Mouse (Mus musculus) urinary bladder, postnatal 25 days (tissue): Measurements from ENCODE around the gene Dpp6.
A peak's percentile ranks its signal among the peaks of the same experiment; 100 is the strongest.

Source experiments
- DNase-seq: peaks from one replicate; pipeline ENCODE4 v3.0.0; 2022; ENCODE audit warnings: low spot score

Gene Dpp6

DNA sequence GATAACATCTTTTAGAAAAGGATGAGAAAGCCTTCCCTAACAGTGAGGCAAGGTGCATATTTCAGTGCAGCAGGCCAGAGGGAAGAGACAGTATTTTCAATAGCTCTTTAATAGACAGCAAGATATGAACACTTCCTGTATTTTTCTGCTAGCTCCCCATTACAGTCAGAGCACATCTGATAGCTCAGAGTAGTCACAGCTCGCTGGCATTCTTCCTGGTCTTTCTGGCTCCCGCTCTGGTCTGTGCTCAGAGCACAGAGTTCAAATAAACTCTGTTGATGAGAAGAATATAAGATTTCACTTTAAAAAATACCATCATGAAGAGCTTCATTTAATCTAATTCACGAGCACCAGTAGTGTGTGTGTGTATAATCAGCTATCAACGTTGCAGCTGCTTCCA lies 249.8 kb downstream of the Dpp6 start:
- DNase-seq = no peak

DNA sequence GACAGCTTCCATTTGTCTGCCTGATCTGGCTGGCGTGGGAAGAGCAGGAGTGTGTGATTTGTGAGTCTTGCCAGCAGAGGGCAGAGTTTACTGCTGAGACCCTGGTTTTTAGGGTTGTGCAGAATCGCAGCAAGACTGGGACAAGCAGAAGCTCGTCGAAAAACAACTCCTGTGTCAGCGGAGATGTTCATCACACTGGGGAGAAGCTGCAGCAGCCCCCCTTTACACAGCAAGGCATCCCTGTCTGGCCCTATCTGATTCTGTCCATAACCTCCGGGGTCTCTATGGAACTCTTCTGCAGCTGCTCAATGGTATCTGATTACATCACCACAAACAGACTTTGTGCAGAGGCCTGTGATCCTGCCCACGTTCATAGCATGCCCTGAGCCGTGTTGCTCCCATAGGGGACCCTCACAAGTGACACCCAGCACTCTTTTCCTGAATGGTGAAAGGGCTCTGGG lies 258.2 kb downstream of the Dpp6 start:
- DNase-seq = peak; percentile 8

DNA sequence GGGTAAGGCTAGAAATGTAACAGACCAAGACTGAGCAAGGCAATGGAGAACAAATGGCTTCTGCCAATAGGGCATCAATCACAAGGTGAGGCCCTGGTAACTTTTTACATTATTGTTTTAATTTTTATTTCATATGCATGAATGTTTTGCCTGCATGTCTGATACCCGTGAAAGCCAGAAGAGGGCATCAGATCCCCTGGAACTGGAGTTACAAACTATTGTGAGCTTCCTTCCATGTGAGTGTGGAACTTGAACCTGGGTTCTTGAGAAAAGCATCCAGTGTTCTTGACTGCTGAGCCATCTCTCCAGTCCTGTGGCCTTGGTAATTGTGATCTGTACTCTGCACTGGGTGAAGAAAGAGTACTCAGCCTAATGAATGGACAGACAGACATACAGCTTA lies 259.0 kb downstream of the Dpp6 start:
- DNase-seq = no peak

DNA sequence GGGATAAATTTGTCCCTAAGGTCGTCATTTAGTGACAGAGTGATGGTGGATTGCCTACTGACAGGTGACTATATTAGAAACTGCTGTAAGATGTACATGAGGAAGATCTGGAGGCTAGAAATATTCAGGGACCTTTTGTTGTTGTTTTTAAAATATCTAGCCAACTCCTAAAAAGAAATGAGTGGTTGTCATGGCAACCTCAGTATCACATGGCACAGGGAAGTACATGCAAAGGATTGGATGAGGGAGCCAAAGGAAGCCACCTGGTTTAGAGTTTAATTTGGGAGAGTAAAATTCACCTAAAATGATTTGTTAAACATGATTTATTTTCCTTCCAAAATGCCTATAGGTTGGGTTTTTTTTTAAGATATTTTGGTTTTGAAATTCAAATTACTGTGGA lies 260.8 kb downstream of the Dpp6 start:
- no peak for DNase-seq

DNA sequence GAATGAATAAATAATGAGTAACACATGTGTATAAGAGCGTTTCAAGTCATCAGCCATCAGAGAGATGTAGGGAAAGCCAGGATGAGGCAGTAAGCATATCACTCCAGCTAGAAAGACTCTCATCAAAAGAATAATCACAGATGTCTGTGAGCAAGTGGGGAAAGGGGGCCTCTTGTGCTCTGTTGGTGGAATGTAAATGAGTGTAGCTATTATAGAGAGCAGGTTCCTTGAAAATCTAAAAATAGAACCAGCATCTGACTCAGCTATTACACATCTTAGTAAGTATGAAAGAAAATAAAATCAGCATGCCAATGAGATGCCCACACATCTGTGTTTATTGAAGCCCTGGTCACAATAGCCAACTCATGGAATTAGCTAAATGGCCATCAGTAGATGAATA lies 264.3 kb downstream of the Dpp6 start:
- DNase-seq = no peak

DNA sequence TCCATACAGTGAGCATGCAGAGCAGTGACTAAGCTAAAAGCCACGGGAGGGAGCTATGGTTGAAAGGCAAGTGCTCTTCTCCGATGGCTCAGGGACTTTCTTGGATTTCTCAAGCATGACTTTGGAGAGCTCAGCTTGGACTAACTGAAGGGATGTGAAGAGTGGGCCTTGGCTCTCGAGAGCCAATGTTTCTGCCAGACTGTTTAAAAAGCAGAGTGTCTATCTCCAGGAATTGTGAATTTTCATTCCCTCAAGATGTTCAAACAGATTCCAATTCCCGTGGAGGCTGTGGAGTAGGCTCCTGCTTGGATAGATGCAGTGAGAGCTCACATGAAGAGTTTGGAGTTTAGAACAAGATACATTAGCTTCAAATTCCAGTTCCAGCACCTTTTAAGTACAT lies 266.8 kb downstream of the Dpp6 start:
- DNase-seq = no peak

DNA sequence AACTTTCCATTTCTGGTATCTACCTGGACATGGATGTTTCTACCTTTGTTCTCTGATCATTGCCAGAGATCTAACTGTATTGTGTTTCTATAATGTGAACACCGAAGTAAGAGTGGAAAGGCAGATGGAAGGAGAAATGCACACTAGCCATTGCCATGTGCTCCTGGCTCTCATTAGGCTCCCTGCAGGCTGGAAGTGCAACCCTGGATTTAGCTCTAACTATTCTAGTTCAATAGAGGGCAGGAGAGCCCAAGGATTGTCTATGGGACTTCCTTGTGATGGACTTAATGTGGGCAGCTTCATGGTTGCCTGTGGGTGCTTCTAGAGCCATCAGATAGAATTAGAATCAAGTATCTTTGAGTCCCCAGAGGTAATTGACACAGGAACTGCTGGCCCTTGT lies 291.2 kb downstream of the Dpp6 start:
- no peak for DNase-seq

DNA sequence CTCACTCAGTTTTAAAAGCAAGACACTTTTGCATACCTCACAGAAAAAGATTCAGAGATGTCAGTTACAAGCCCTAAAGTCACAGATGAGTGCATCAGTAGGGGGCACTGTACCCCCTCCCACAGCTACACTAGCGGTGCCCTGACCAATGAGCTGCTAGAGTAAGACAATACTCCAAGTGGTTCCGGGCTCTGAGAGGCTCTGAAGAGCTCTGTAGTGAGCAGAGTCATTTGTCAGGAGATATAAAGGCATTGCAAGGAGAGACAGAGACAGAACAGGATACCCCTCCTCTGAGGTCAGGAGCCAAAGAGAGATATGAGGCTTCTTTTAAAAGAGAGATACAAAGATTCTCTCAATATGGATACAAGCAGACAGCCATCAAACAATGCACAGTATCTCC lies 305.5 kb downstream of the Dpp6 start:
- no peak for DNase-seq

DNA sequence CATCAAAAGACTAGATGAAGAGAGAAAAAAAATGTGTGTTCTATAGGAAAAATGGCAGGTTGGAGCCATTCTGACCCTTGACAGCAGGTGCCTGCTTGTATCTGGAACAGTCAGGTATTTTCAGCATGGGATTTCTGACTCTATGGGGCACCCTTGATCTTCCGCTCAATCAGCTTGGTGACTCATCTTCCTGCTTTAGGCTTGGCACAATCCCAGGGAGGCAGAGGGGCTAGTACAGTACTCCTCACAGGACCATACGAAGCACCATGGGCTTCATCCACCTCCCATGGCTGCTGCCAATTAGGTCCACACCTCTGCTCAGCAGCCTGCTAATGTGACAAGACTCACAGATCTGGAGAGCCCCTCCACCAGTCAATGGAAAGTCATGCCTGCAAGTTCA lies 305.9 kb downstream of the Dpp6 start:
- DNase-seq = no peak

DNA sequence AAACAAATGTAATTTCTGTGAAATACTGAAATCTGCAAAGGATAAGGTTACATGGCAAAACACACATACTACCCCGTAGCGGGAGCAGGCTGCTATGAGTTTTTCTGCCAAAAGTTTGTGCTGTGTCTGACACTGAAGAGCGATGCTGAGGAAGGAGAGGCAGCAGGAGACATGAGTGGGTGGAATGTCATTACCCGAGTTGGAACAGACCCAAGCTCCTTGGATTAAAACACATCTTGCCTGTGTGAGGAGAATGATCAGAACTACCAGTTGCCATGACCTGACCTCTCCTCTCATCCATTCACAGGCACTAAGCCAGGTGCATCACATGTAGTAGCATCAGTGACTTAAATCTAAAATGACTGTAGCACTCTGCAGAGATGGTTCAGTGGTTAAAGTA lies 309.0 kb downstream of the Dpp6 start:
- no peak for DNase-seq

DNA sequence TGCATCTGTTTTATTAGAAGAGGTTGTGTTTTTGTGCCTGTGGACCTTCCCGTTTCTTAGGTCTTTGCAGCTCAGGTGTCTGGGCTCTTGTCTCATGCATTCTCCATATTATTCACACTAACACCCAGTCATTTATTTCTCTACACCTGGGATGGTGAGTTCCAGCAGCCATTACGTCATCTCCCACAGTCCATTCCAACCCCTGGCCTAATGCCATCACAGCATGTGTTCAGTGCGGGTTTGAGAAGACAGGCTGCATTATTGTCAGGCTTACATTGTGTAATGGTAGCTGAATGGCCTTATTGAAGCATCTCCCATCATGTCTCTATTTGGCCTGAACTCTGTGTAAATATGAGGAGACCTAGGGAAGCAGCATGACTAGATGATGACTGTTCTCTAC lies 316.2 kb downstream of the Dpp6 start:
- DNase-seq = no peak

DNA sequence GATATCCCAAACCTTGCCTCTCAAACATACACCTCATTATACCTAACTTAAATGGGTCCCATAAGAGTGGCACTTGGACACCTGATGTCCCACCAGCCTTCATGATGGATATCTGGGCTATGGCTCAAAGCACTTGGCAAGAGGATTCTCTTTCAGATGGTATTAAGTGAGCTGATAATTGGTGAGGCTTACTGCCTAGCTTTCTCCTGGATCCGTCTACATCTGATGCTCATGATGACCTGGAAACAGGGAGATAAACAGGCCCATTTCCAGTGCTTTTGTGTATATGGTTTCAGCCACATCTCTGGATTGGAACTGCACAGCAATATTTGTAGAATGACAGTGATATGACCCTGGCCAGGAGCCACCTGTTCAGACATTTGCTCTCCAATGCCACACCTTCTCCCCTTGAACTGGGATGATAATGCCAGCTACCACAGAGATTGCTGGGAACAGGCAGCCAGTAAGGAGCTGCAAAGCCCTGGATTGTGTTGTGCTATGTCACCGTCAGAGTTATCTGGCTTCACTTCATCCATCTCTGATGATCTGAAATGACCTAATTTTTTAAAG lies 317.5 kb downstream of the Dpp6 start:
- DNase-seq = no peak

DNA sequence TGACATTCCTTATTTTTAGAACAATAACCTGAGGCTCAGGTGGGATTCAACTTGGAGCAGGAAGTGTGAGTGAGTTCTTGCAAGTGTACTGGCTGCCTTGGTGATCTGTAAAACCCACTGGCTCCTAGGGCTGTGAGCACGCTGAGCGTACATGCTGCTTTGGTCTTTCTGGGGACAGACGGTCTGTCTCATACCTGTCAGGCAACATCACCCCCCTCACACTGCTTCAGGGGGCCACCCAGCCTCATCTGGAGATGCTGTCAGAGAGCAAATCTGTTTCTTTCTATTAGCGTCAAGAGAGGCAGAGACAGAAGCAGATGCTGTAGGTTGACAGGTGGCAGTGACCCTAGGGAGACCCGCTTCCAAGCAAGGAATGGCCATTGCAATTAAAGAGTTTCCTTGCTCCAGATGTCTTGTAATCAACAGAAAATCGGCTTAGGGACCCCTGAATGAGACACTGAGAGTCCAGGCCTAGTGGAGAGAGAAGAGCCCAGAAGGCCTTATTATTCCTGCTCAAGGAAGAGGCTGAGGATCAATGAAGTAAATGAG lies 330.5 kb downstream of the Dpp6 start:
- no peak for DNase-seq

DNA sequence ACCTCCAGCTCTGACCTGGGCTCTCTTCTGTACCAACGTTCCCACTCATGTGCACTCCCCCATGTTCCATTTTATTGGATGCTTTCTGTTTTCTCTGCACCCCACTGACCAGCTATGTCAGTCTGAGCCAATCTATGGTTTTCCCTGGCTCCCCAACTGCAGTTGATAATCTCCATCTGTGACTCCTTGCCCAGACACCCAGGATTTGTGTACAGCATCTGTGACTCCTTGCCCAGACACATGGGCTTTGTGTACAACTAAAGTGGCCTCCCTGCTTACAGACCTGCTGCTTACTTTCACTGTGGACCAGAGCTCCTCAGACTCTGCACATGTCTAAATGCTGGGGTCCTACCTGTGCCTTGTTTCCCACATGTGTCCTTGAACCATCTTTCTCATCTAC lies 334.0 kb downstream of the Dpp6 start:
- DNase-seq = no peak

DNA sequence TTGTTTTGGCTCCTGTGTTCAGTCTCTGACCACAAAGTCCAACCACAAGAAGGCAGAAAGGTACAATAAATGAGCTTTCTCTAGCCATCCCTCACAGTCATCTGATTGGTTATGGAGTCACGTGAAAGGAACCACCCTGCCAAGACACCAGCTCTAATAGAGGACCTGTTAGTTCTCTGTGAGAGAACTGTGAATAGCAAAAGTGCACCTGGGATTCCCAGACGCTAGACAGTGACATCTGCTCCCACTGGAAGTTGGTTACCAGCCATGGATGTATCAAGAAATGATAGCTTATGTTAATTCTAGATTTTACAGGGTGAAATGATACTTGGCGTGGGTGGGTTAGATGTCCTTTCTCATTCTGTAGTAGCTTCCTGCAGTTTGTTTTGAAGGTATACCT lies 338.7 kb downstream of the Dpp6 start:
- no peak for DNase-seq

DNA sequence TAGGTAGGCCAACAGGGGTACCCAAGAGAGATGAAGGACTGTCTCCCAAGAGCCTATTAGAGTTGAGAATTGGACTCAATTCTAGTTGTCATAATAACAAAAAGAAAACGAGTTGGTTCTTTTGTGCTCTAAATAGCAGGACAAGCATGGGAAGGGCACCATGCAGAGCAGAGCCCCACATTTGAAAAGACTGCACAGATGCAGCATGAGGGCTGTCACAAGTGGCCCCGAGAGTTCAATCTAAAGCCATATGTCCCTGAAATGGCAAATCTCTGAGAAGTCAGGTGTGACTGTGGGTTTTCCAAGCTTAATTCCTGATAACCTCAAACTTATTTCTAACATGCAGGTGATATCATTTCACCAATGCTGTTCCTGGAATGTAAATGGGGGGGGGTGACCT lies 339.4 kb downstream of the Dpp6 start:
- DNase-seq = no peak

DNA sequence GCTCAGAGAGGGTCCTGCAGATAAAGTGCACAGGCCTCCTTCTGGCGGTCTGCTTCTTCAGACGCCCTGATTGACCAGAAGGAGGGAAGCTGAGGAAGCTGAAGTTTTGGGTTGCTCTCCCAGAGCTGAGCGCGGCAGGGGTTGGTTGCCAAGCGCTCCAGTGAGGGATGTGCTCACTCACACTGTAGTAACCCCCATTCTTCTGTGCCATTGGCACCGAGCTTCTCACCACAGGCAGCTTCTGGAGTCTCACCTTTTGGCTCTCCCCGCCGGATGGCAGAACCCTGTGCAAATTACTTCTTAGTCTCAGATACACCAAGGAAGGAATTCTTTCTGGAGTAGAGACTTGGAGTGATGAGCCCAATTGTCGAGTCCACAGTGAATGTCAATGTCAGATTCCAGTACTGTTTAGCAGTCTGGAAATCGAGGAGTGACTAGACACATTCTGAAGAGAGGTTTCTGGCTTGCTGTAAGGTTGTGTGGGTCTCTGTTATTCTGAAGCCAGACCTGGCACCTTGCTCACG lies 344.2 kb downstream of the Dpp6 start:
- no peak for DNase-seq

DNA sequence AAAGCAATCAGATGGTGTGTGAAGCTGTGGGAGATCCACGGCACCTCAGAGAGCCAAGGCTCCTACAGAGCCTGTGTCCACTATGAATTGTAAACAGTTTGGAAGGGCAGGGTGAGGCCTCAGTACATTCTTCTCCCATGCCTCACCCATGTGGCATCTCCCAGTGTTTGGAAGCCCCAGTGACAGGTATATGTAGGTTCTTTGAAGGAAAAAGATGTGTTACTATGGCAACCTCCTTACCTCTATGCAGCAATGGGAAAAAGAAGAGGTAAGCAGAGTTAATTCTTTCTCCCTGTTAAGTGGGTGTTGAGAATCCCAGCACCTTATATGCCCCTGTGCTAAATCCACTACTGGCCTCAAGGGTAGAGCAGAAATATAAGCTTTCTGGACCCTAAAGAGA lies 351.5 kb downstream of the Dpp6 start:
- DNase-seq = no peak

DNA sequence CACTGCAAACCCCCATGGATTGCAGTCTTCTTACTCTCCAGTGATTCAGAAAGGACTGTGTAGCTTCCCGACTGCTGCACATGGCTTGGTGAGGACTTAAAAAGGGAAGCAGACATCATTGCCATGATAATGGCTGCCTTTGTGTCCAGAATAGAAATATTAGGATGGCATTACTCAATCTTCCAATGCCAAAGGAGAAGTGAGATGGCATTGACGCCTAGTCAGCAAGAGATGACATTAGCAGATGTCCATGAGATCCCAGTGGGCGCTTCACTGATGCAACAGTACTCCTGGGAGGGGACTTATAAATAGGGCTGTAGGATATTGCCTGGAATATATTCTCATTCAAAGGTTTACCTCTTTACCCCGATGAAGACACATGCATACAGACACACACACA lies 368.0 kb downstream of the Dpp6 start:
- no peak for DNase-seq

DNA sequence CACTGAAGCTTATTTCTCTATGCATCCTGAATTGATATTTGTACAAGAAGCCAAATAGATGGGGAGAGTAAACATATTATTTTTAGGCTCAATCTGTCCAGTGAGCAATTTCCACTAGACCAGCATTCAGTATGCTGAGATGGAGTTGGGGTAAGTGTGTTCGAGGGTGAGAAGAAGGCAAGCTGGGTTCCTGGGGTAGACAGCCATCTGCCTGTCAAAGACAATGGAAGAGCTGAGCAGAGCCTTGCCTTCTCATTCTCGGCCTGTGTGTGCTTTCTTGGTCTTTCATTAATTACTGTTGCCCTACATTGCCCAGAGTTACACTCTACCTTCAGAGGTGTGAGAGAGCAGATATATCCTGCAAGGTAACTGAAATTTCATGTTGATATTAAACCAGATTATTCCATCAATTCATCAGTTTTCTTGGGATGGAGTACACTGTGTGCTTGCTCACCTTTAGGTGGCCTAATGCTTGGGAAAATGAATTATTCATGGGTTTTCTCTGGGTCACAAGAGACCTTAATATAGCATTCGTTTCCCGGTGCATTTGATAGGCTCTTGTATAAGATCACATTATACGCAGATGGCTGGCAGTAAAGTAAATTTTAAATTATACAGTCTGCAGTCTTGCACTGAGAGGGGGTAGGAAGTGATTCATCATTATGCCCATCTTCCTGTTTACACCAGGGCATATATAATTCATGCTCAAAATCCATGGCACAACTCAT lies 374.4 kb downstream of the Dpp6 start:
- DNase-seq = no peak

DNA sequence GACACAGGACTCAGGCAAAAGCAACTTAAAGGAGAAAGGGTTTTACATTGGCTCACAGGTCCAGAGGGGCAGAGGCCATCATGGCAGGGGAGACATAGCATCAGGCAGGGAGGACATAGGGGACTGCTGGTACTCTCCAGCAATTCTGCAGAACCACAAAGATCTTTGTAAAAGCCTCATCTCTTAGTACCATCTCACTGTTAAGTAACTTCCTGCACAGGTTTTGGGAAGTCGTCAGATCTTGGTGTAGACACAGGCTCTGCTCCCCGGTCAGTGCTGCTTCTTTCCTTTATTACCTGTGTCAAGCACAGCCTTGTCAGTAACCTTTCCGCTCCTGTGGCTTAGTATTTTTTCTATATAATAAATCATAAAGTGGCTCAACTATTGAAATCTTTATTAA lies 377.2 kb downstream of the Dpp6 start:
- no peak for DNase-seq

DNA sequence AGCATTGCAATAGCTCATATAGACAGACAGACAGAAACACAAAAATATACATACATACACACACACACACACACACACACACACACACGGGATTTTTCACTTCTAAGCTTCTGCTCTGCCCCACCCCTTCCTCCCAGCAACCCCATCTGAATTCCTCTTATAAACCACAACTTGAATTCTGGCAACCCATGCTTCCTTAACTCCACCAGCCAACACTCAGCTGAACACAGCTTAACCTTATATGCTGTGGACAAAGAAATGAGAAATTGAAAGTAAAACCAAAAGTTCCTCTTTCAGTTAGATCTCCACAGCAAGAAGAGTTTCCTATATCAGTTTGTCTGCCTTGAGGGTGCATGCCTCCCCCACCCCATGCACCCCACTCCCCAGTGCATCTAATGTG lies 378.0 kb downstream of the Dpp6 start:
- DNase-seq = no peak

DNA sequence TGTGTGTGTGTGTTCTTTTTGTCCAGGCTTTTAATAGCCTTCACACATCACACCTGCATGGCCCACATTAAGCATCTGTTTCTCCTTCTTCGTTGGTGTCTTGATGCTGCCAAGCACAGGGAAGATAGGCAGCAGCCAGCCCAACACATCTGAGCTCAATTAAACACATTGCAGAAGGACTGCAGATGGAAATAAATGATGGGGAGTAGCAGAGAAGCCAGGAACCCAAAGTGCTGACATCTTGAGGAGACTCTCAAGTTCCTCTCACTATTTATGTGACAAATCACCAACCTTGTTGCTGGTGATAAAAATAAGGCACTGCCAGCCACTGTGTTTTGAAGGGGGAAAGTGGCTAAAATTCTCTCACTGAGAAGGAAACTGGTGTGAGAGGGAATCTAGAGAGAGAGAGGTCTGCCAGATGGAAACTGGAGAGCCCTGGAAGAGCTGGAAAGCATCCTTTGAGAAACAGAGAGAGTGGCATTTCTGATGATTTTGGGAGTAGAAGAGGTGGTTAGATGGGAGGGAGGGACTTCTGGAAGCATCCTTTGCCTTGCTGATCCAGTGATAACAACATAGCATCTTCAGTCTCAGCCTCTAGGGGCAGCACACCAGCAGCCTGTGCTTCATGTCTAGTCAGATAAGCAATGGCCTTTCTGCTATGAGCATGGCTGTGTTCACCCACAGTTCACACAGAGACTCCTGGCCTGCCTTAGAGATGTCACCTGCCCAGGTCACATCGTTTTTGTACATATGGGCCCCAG lies 383.8 kb downstream of the Dpp6 start:
- DNase-seq = no peak
